Mouse (Mus musculus) layer of hippocampus, postnatal 36 days (tissue): ENCODE measurements at regions not wholly inside any gene's neighbourhood (a gene's known extent, or its start where the extent isn't known, plus 50 kb on each side); places are given as distances from the start of the nearest gene placed in this dataset.

Experiments used
- DNase-seq, 2 experiments: peaks; one replicate each; pipeline ENCODE4 v3.0.0; 2022

DNA sequence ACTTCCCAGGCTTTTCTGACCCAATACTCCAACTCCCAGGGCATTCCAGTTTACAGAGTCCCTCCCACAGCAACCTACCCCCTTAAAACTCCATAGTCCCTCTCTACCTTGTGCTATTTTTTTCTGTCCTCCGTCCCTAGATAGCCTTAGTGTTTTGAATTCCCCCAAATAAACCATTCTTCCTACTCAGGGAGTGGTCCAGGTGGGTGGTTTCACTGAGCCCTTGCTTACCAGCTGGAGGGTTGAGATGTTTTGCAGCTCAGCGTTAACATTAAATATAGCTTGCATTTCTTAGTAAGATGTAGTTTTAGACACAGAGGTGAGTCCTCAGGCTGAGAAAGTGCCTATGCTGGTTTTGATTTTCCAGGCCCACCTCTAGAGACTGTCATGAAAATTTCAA is 313.0 kb downstream of the Bmper start:
- DNase-seq, result no peak

DNA sequence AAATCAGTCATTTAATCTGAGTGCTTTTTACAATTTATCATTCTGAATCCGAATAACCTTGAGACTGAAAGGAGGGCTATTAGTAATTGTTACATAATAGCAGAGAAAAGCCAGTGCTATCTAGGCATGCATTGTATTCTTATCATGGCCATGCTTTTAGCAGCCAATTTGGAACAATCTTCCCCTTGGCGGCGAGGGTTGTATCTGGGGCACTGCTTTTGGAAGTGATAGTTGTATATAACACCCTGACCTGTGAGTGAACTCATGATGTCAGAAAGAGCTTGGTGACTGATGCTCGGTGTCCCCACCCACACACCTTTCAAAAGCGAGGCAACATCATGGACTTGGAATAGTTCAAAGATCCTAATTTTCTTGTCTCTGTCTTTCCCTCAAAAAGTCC is 315.2 kb downstream of the Bmper start:
- no peak for DNase-seq

DNA sequence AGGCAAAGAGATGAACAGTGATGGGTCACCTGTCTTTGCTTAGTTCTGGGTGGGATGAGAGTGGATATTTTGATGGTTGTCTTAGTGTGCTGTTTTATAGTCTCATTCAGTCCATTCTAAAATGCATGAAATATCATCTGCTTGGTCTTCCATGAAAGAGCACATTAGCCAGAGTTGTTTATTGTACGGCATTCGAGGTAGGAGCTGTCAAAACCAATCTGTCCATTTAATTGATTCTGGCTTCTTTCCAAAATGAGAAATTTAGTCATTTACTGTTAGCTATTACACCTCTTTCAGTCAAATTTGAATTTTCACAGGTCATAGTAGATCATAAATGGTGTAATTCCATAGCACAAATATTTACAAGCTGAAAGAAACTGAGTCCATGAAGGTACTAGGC is 328.8 kb downstream of the Bmper start:
- DNase-seq, result no peak

DNA sequence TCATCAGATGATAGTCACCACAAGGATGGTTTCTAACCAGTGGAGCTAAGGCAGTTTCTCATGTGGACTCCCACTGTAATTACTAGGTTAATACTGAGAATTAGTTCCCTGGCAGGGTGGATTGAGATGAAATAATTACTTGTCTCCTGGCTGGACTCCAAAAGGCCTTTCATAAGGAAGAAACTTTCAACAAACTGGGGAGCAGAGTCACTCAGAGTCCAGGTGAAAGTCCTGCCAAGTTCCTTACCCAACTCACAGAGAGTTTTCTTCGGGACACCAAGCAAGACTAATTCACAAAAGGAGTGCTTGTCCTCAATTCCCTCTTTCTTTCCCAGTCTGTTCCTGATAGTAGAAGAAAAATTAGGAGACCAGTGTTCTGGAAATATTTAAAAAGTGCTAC is 330.9 kb downstream of the Bmper start:
- no peak for DNase-seq

DNA sequence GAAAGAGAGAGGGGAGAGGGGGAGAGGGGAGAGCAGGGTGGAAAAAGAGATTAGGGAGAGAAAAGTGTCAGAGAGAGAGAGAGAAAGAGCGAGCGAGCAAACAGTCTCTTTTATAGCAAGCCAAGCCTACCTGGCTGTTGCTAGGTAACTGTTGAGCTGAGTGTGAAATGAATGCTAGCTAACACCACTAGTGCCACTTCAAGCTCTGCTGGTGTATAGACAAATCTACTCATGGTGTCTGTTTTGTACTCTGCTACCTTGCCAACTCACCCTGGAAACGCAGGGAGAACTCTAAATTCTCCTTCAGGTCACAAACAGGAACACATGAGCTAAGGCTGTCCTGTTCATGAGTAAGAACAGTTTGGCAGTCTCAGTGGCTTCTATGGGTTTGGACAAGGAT is 334.7 kb downstream of the Bmper start:
- no peak for DNase-seq

DNA sequence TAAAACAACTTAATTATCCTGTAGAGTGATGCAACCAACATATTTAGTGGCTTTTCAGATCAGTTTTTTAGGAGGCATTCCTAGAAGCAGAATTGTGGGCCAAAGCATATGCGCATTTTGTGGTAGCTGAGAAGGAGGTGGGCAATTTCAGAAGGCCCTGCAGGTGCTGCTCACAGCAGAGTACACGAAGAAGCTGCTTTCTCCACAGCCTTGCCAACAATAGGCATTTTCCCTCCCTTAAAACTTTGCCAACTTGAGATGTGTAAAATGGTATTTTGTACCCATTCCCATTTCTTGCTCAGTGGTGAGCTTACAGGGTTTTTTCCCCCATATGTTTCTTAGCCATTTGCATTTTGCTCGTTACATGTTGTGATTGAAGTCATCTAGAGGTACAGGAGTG is 339.0 kb downstream of the Bmper start:
- DNase-seq, result no peak

DNA sequence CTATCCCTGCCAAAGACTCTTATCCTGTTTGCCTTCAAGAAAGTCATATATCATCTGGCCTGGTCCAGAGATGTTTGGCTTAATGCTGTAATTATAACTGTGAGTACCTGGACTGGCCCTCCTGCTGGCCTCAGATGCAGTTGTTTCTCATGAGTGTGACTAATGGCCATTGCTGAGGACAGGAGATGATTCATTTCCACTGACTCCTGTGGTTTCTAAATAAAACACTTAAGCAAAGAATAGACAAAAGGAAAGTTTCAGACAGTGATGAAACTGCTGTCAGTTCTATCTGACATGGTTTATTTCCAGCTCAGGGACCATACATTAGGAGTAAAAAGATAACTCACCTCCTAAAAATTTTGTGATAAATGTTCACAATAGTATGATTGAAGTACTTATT is 344.2 kb downstream of the Bmper start:
- no peak for DNase-seq

DNA sequence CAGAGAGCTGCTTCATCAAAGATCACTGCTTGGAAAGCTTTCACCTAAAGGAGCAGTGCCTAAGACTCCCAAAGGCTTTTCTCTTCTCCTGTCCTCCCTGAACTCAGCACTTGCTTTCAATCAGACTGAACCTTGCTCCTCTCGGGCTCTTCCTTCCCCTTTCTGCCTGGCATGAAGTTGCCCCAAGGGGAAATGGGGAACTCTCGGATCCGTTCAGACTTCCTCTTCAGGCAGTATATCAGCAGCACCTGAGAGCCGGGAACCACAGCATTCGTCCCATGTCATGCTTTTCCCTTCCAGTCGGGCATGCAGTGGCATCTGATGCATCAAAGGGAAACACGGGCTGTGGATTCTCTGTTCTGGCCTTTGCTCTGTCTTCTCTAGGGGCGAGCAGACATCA is 347.3 kb downstream of the Bmper start:
- DNase-seq, result no peak

DNA sequence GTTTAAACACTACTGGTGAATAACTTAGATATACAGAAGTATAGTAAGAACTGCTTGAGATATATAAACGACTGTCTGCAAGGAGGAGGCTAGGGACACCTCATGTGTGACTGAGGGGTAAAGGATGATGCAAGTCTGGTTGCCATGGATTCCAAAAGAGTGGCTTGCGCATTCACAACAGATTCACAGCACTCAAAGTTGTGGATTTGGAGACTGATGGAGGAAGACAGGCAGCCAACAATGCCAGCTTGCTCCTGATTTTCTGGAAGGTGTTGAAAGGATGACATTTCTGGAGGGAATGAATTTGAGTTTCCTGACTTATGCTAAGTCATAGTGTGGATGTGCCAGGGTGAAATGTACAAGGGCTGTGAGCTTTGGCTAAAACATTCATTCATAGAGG is 353.4 kb downstream of the Bmper start:
- DNase-seq, result no peak

DNA sequence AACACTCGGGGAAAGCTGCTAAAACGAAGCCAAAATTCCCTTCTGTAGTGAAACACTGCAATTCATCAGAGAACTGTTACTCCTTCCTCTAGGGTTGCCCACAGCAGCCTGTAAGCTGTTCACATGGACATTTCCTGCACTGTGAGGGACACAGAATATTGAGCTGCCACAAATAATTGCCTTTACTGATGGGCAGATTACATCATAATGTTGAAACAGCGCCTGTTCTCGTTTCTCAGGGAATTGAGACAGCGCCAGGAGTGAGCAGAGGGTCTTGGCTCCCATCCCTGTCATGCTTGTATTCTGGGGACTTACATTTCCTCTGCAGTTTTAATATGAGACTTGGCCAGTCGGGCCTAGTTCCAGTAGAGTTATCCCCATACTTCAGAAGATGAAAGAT is 357.3 kb downstream of the Bmper start:
- peak; percentile 10 to 11 for DNase-seq

DNA sequence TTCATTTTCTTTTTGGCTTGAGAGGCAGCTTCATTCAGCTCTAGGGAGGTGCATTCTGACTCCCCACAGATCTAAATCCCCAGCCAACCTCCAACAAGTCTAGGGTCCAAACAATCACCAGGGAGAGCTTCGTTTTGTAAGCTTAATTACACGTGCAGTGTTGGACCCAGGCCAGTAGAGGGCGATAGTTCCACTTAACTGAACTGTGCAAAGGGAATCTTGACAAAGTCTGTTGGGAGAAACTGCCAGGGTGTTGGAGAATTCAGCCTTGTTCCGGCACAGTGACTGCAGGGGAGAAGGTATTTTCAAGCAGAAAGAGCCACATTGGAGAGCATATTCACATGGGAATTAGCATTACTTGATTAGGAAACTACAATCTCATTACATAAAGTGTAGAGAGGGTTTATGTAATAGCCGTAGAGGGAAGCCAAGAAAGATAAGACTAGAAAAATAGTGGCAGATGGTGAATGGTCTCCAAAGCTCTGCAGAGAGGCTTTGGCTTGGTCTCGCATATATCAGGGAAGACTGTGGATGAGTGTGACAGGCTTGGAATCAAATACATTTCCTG is 358.2 kb downstream of the Bmper start:
- peak; percentile 81 for DNase-seq

DNA sequence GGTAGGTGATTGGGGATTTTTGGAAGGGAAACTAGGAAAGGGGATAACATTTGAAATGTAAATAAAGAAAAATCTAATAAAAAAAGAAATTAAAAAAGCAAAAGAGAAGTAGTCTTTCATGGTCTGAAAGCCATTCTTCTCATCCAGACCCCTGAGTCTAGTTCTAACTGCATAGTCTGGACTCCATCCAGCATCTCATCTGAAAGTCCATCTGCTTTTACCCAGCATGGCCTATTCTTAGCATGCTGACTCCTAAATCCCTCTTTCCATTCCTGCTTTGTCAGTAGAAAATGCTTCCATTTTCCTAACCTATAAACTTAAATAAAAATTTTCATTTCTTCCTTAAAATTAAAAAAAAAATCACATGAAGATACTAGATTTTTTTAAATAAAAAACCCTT is 361.7 kb downstream of the Bmper start:
- DNase-seq, result no peak

DNA sequence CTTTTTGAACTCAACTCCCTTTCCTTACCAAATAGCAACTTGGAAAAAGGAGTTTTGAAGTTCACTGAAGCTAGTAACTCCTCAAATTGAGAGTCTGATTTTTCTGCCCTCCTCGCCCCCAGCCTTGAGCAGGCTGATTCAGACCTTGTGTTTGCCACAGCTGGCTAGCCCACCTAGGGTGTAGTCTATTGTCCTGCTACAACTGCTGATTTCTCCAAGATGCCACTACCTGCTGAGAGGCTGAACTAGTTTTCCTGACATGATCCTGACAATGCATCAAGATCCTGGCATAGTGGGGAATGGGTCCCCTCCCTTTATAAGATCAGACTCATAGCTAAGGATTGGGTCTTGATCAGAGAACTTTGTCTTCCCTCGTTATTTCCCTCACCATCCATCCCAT is 366.1 kb downstream of the Bmper start:
- DNase-seq, result no peak

DNA sequence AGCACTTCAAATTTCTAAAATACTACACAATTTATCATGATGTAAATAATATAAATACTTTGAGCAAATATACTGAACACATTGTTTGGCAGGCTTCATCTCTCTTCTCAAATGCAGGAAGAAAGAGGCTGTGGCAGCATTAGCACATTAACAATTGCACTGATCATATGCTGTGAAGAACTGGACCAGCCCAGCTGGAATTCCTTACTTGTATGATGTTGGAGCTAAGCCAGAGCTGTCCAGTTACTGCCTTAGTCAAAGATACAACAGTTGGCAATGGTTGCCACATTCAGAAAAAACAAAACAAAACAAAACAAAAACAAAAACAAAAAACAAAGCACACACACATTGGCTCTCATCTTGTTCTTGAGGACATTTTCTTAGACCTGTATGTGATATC is 369.0 kb downstream of the Bmper start:
- no peak for DNase-seq

DNA sequence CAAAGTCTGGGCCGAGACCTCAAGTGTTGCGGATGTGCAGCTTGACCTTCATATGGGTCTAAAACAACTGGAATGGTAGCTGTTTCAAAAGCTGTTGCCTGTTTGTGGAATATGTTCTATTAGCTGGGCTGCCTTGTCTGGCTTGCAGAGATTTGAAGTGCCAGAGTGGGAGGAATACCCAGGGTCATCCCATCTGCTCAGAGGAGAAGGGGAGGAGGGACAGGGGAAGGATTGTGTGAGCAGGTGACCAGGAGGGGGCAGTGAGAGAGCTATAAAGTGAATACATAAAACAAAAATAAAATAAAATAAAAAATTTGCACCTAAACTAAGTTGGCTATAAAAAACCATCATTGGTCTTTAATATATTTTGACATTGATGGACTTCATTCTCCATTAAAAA is 377.7 kb downstream of the Bmper start:
- DNase-seq, result no peak
